Mouse (Mus musculus): ENCODE results near the gene Pias4.

Pias4 gene

DNA sequence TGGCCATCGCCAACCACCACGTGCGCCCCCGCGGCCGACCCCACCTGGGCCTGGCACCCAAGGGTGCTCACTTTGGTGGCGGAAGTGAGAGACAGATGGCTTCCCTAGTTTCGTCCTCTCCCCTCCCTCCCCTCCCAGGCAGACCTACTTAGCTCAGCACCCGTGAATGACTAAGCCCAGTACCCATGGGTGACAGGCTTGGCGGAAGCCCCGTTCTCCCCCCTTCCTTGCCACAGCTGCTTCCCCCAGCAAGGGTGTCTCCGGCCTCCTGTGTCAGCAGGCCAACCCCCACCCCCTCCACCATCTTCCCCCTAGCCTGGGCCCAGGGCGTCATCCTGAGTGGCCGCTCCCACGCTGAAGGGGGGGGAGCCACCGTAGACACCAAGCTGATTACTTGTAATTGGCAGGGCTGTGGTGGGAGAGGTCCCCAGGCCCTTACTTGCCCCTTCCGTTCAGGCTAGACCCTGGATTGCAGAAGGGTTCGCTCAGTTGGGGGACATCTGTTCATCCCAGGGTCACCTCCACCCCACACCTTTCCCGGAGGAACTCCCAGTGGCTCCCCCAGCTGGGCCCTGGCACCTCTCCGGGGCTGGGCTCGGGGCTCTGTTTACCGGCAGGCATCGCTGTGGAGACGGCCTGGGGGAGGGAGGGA lies 29.5 kb downstream of the Pias4 start:
- DNase-seq = peak; percentile 42

DNA sequence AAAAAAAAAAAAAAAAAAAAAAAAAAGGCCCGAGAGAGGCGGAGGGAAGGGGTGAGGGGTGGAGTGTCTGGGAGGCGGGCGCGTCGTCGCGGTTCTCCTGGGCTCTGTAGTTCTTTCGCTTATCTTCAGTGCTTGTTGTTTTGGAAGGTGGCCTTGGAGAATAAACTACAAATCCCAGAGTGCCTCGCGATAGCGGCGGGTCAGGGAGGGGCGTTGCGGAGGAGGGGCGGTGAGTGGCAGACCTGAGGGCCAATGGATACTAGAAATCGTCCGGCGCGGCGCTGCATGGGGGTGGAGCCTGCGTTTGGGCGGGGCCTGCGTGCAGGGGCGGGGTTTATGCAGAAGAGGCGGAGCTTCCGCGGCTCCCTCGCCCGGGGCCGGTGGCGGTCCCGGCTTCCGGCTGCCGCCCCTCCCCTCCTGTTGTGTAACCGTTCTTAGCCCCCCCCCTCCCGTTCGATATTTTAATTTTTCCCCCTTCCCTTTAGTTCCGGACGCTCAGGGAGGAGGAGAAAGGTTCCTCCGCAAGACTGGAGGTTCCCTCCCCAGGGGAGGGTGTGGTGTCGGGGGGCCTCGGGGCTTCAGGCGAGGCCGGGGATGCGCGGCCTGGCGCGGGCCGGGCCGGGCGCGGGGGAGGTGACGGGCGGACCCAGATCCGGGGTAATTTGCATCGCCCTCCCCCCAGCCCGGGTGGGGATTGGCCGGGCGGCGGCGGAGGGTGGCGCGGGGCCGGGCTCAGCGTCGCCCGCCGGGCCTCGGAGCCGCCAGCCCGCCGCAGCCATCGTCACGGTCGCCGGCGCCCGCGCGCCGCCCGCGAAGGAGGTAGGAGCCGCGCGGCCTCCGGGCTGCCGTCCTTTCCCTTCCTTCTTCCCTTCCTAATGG lies 30.2 kb downstream of the Pias4 start:
- peak; percentile 100 for DNase-seq

DNA sequence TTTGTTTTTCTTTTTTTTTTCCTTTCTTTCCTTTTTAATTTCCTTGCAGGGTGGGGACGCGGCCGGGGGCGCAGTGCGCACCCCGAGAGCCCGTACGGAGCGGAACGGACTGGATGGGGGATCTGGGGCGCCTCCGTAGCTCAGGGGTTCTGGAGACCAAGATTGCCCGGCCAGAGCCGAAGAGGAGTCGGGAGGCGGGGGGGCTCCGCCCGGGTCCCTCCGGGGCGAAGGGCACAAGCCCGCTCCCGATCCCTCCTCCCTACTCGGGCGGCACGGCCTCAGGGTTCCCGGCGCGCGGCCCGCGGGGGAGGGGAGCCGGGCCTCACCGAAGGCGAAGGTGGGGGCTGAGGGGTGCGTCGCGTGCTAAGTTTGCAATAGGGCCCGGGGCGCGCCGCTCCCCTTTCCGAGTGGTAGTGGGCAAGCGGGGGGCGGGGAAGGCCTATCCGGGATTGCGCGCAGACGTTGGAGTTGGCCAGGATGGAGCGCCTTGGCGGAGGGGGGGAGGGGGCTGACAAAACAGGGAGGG lies 31.0 kb downstream of the Pias4 start:
- peak; percentile 91 for DNase-seq

DNA sequence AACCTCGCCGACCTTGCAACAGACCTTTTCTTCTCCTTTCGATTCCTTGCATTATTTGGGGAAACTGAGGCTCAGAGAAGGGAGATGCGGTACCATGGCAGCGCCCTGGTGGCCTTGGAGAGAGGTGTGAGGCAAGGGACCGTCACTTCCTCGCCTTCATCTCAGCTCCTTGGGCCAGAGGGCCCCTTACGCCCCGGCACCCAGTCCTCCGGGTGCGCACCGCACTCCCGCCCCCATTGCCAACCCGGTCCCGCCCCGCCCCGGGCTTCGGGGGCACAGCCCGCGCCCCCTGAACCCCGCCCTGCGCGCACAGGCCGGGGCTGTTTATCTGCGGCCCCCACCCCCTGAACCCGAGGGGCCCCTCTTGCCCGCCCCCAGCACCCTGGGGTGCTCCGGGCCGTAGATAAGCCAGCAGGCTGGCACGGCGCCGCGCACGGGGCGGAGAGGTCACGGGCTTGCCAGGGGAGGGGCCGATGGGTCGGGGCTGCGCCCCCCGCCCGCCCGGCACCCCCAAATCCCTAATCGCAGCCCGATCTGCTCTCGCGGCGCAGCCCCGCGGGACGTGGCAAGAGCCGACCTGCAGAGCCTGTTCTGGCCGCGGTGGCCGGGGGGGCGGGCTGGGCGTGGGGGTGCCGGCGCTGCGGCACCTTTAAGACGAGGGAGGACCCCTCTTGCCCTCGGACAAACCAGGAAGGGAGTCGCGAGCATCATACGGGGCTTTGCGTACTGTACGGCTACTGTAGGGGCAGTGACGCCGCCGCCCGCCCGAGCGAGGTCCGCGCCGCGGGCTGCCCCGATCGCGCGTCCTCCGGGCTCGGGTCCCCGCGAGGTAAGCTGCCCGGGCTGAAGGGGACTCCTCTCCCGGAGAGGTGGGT lies 31.7 kb downstream of the Pias4 start:
- DNase-seq = peak; percentile 70

DNA sequence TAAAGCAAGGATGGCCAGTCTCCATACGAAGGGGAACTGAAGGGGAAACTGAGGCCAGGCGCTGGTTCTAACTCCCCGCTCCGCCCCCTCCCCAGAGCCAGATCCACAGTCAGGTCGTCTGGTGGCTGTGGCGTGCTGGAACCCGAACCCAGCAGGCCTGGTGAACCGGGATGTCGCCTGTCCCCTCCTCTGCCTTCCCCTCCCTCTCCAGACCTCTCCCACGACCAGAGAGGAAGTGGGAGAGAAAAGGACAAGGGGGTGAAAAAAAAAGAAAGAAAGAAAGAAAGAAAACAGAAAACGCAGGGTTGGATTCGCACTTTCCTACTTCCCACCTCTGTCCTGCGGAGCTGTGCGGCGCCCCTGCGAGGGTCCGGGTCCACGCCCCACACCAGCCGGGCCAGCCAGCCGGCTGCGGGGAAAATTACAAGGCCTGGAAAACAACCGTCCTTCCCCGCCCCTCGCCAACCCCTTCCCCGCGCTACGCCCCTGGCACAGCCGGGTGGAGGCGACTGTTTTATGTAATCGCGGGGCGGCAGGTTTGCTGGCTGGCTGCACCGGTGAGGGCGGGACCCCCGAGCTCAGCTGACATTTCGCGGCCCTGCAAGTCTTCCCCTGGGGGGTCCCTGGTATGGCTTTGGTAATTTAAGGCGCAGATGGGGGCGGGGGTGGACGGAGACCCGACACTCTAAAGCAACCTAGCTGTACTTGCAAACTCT lies 32.6 kb downstream of the Pias4 start, which contains the start of gene Zbtb7a:
TSS of gene Zbtb7a (plus strand) at position 255 of the 716 bp plus-strand sequence.
- DNase-seq = peak; percentile 47

DNA sequence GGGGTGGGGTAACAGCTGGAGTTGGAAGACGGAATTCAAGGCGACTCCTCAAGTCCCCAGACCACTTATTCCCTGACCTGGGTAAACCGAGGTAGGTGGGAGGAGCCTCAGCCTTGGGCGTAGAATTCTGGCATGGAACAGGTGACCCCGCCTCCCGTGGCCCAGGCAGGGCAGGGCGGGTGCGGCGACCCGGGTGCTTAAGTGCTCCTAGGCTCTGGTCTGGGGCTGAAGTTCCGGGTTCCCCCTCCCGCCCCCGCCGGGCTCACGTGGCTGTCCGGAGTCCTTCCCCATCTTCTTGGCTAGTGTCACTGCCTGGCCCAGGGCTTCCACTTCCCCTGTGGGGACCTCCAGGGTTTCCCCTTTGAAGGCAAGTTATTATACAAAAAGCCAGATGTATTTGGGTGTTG lies 33.5 kb downstream of the Pias4 start:
- no peak for DNase-seq

DNA sequence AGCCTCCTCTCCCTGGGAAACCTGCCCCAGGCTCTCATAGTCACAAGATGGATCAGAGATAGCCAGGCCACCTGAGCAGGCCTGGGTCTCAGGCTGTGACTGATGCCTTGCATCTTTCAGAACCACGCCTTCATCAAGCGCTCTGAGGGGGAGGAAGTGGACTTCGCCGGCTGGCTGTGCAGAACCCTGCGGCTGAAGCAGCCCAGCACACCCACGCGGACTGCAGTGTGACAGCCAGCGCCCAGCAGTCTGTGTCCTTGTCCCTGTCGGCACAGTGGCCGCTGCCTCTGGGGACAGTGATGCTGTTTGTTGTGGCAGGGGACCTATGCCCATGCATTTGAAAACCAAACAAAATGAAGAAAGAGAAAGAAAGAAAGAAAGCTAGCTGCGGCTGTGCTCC lies 44.2 kb downstream of the Pias4 start:
- DNase-seq = no peak

DNA sequence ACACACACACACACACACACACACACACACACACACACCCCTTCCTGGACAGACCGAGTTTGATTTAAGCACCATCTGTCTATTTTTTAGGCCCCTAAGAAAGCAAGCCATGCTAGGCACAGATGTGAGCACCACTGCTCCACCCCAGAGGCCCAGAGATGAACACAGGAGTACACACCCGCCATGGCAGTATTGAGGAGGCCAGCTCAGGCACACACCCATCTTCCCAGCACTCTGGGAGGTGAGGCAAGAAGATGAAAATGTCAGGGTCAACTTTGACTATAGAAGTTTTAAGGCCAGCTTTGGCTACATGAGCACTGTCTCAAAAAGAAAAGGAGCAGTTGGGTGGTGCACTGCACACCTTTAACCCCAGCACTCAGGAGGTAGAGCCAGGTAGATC lies 44.8 kb downstream of the Pias4 start:
- no peak for DNase-seq

DNA sequence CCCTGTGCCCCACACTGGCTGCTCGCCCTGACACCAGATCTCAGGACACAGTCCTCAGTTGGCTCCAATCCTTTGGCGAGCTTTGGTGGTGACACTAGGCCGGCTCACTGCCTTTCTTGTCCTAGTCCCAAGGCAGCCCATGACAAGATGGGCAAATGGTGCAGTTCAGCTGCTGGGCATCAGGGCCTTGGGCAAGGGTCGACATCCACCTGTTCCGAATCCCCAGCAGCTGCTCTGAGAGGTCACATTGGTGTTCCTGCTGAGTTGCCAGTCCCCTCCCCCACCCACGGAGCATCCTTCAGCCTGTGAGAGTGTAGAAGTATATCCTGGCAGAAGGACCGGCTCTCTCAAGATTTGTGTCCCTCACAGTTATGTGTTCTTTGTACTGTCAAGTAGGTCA lies 47.1 kb downstream of the Pias4 start:
- DNase-seq = no peak

DNA sequence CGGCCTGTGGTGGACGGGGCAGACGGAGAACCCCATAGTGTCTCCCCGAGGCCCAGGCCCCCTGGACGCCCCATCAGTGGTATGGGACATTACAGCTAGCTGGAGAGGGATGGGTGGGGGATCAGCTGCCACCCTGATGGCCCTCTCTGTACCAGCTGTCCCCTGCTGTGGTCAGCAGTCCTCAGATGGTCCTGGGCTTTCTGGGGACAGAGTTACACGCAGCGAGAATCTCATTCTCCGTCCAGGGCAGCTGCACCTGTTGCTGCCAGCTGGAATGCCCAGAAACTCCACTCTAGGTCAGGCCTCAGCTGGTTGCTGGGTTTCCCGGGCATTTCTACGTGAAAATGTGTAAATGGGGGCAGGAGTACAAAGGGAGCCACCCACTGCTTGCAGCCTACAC lies 48.1 kb downstream of the Pias4 start:
- no peak for DNase-seq

DNA sequence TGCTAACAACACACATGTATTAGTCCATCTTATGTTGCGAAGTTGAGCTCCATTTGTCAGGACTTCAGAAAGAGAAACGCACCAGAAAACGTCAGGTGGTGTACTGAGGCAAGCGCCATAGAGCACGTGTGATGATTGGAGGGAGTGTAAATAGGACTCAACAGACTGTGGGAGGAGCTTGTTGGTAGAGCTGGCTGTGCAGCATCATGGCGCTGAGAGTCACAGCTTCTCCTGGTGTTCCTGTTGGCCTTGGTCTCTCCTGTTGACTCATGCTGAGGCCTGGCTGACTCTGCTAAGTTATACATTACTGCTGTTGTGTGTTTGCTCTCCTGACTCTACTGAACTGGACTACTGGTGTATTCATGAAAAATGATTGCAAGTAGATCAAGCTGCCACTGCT lies 54.8 kb downstream of the Pias4 start:
- DNase-seq = no peak

DNA sequence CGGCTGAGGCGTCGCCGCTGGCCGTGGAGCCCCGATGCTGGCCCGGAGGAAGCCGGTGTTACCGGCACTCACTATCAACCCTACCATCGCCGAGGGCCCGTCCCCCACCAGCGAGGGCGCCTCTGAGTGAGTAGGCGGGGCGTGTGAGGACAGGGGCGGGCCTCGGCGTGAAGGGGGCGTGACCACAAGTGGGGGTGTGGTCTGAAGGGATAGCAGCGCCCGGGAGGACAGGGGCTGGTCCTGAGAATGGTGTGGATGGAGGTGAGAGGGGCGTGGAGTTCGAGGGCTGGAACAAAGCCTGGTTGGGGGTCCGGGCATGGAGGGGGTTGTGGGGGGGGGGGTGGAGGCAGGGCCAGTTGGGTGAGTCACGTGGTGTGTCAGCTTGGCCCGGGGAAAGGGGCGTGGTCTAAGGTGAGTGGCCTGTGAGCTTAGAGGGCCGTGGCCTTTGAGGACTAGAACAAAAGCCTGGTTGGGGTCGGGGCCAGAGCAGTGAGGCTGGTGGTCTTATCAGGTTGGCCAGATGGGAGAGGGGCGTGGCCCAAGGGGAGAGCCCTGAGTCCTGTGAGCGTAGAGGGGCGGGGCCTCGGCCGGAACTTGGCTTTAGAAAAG lies 61.5 kb downstream of the Pias4 start:
- peak; percentile 79 for DNase-seq

DNA sequence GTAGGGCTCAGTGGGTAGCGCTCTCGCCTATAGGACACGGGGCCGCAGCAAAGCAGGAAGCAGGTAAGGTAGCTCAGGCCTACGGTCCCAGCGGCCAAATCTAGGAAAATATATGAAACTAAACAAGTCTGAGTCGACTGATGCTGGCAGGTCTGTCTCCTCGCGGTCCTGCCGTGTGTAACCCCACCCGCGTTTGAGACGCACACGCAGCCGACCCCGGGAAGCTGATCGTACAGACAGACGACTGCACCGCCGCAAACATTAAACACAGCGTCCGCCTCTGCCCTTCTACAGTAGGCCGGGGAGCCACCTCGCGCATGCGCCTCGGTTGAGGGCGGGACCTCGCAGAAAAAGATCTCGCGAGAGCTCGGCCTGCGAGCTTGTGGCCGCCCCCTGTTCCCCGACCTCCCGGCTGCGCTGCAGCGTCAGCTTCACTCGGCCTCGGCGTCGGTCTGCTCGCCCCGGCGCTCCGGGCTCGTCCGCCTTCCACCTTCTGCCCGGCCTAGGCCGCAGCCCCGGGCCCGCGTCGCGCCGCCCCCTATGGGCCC lies 62.1 kb downstream of the Pias4 start, which contains the start of gene Map2k2:
TSS of gene Map2k2 (plus strand) at position 351 of the 548 bp plus-strand sequence.
- peak; percentile 95 for DNase-seq

Measured in right cerebral cortex, postnatal 4 days (tissue).